Mouse (Mus musculus): ENCODE data around the gene Gm20388.

Gene Gm20388

DNA sequence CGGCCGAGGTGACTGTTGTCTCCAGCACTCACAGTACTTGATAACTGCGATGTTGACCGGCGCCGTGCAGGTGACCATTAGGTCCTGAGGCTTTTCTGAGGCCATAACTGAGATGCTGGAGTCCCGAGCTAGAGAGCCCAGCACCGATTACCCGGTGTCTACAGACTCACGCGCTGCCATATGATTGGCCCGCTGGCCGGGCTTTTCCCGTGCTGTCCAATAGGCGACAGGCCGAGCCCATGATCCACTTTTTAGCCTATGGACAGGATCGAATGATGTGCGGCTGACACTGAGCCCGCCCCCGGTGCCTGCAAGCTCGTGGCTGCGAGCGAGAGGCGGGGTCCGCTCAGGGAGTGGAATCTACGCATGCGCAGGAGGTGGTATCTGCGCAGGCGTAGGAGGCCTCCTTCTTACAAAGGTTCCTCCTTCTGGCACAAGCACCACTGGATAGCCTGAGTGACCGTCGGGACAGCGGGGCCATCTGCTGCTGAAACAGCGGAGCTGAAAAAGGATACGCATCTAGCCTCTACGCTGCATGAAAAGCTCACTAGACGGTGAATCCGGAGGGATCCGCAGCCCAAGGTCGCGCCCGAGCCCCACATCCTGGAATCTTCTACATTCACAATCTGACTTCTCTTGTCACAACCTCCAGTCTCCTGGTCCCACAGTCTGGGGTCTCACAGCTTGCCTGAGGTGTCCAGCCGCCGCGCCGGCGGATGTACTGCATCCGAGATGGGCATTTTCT is 2532.8 kb downstream of the Gm20388 start, which contains the start of gene Mvd:
Gene Mvd (minus strand): TSS at position 161 of the 745 bp plus-strand sequence.
- DNase-seq (ENCODE audit: low spot score) = peak; percentile 99

GRCm38 (mm10) chr8:122444058-122444748 is 2533.6 kb downstream of the Gm20388 start:
- peak; percentile 96 for DNase-seq (ENCODE audit: low spot score)

DNA sequence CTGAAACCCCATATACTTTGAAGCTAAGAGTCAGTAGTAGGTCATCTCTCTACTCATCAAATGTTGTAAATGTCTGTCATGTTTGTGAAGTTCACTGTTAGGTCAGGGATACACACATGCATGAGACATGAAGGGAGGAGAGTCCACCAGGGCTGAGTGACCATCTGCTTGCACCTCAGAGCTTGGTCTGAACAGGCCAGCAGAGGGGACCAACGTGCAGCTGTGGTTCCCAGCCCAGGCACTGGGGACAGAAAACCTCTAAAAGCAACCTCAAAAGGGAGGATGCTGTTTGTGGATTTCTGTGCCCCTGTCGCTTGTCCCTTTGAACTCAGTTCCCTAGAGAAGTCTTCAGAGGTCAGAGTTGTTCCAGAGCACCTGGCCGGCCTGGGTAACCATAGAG is 2534.6 kb downstream of the Gm20388 start:
- no peak for DNase-seq (ENCODE audit: low spot score)

GRCm38 (mm10) chr8:122451161-122451703 is 2540.6 kb downstream of the Gm20388 start:
- DNase-seq (ENCODE audit: low spot score) = no peak

DNA sequence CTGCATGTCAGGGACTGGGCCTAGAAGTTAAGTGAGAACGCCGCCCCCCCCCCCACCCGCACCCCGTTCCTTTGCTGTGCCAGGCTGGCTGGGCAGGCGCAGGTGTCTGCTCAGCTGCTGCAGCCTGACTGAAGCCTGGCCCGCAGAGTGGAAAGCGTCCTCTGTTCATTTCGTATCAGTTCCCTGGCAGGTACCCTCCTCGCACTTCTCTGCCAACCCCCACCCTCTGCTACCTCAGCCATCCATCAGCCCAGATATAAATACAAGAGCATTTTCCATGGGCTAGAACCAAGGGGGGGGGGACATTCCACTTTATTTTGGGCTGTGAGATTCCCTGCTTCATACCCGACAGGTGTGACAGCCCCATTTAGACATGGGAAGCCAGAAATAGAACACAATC is 2541.5 kb downstream of the Gm20388 start:
- no peak for DNase-seq (ENCODE audit: low spot score)

- DNase-seq (ENCODE audit: low spot score) = no peak
These were observed 2543.8 kb downstream of the Gm20388 start for GRCm38 (mm10) chr8:122454409-122454808.

- no peak for DNase-seq (ENCODE audit: low spot score)
These were observed 2546.5 kb downstream of the Gm20388 start for GRCm38 (mm10) chr8:122457171-122457570.

- DNase-seq (ENCODE audit: low spot score) = no peak
These were observed 2548.7 kb downstream of the Gm20388 start for GRCm38 (mm10) chr8:122459218-122459900.

GRCm38 (mm10) chr8:122459990-122460389 is 2549.3 kb downstream of the Gm20388 start:
- DNase-seq (ENCODE audit: low spot score) = no peak

DNA sequence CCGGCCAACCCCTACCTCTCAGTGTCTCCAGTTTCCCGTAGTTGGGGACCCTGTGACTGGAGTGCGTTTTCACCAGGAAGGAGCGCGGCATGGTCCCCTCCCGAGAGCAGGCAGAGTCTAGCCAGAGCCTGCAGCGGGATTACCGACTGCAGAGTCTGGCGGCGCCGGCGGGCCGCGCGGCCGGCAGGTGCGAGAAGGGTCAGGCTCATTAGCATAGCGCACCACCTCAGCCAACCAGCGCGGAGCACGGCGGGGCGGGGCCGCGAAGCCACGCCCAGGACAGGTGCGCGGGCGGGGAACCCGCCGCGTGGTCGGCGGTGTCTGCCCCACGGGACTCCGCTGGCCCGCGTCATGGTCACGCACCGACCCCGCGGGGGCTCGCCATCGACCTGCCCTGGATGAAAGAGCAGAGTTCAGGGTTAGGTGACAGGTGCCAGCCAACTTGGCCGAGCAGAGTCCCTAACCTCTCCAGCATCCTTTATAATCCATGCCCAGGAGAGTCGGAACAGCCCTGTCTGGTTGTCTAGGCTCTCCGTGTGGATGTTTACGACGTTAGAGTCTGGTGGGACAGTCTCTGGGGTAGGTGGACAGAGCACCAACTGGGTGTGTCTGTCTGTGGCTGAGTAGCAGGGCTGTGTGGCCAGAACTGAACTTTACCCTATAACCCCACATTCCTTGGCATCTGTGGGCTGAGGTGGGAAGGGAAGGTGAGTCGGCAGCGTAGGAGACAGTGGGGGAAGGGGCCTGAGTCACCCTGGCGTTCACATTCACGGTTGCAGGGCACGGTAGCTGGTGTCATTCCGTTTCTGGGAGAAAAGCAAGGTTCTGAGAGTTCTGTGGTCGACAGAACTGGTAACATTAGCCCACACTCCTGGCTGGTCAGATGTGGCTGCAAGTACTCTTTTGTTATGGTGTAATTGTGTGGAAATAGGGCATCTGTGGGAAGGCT is 2550.2 kb downstream of the Gm20388 start, which contains the start of gene Snai3:
Gene Snai3 (minus strand): TSS at position 210 of the 949 bp plus-strand sequence.
- DNase-seq (ENCODE audit: low spot score) = peak; percentile 27

- DNase-seq (ENCODE audit: low spot score) = no peak
These were observed 2551.0 kb downstream of the Gm20388 start for GRCm38 (mm10) chr8:122461473-122462148.

DNA sequence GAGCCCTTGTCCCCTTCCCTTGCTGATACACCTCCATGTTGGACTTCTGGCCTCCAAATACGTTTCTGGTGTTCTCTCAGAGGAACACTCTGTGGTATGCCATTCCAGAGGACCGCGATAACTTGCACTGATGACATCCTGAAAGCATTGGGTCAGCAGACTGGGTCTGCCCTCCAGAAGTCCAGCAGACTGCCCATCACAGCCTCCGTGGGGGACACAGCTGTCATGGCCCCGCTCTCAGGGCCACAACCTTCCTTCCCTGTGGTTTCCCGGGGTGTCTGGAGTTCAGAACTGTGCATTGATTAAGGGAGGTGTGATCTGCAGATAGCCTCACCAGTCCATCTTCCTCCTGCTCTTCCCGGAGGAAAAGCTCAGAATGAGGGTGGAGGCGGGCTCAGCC is 2551.9 kb downstream of the Gm20388 start:
- DNase-seq (ENCODE audit: low spot score) = no peak

GRCm38 (mm10) chr8:122463651-122464640 is 2553.3 kb downstream of the Gm20388 start:
- DNase-seq (ENCODE audit: low spot score) = peak; percentile 57

- no peak for DNase-seq (ENCODE audit: low spot score)
These were observed 2554.3 kb downstream of the Gm20388 start for GRCm38 (mm10) chr8:122464985-122465384.

DNA sequence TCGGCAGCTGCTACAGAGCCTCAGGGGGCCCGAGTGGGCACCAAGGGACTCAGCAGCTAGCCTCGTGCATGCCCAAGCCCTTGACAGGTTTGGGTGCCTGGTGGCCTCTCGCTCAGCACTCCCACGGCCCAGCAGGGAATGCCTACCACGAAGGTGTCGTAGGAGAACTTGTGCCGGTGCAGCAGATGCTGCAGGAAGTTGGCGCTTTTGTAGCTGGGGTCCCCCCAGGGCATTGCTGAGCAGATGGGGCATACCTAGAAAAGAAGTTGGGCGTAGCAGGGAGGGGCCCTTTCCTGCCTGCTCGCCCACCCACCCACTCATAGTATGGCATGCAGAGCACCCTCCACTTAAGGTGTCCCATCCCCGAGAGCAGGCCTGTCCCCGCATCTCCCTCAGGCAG is 2557.2 kb downstream of the Gm20388 start:
- DNase-seq (ENCODE audit: low spot score) = no peak

GRCm38 (mm10) chr8:122469407-122469806 is 2558.8 kb downstream of the Gm20388 start:
- DNase-seq (ENCODE audit: low spot score) = no peak

GRCm38 (mm10) chr8:122469965-122470364 is 2559.3 kb downstream of the Gm20388 start:
- DNase-seq (ENCODE audit: low spot score) = no peak

GRCm38 (mm10) chr8:122470691-122471090 is 2560.1 kb downstream of the Gm20388 start:
- no peak for DNase-seq (ENCODE audit: low spot score)

GRCm38 (mm10) chr8:122473911-122474421 is 2563.3 kb downstream of the Gm20388 start:
- DNase-seq (ENCODE audit: low spot score) = no peak

Data from adipocyte (in vitro differentiated cells).